Mouse (Mus musculus): ENCODE data around the gene Sox18.

The Sox18 gene

GRCm38 (mm10) chr2:181671326-181671725 lies at the start of gene Sox18:
Gene Sox18 (minus strand): TSS chr2:181671640.
- DNase-seq = no peak

DNA sequence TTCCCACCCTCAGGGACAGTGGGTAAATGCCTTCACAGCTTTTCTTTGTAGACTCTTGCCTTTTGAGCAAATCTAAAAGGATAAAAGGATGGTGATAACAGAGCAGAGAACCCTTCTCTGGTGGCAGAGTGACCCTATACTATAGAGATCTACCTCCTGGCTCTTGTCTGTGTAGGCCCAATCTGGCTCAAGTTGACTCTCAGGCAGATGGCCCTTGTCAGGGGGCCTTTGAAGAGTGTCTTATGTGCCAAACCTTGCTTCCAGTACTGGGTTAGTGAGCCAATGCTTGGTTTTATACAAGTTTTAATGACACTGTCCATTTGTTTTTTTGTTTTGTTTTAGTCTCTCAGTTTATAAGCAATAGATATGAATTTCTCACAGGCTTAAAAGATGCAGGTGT lies 49.8 kb upstream of the Sox18 start:
- peak; percentile 64 to 68 for DNase-seq

DNA sequence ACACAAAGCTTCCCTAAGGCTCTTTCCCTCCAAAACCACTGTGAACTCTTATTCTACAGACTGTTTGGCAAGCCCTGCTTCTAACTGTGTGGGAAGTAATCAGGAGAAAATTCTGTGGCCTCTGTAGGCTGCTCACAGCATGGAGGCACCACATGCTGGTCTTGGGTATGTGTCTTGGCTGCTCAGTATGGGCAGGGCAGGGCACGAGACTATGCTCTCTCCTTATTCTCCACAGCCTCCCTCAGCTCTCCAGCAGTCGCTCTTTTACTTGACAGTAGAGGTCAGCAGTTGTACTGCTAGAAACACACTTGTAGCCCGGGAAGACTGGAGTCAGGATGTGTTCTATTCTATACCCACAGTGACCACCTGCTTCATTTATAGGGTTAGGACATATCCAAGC lies 48.6 kb upstream of the Sox18 start:
- peak; percentile 40 to 47 for DNase-seq

DNA sequence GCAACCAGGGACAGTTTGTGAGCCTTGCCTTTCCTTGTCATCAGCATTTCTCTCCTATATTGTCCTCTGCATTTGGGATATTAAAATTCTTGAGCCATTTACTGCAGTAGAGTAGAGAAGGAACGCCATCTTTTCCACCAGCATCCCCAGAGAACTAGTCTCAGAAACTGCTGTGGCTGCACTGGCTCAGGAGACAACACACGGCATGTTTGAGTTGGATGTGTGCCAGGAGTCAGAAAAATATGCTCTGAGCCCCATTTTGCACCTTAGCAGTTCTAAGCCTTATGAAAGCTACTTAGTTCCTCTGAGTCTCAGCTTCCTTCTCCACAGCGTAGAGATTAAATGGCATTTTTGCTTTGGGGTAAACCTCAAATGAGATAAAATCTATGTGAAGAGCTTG lies 45.6 kb upstream of the Sox18 start:
- DNase-seq = no peak

DNA sequence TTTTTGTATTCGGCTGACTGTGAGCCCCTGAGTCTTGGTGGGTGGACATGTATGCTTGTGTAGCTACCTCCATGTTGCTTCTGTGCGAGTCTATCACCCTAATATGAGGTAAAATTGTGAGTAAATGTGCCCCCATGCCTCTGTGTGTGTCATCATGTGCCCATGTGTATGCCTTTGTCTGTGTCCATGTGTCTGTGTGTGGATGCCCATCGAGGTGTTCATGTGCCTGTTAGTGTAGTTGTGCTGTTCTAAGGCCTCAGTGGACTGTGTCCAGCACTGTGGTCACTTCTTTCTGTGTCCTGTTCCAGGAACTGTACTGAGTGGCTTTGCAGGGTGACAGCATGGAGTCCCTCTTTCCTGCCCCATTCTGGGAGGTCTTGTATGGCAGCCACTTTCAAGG lies 43.9 kb upstream of the Sox18 start:
- DNase-seq = no peak

- peak; percentile 34 to 37 for DNase-seq
Measured at GRCm38 (mm10) chr2:181714903-181715326, 43.5 kb upstream of the Sox18 start, which contains the start of gene Oprl1. Gene Oprl1 (plus strand): TSS chr2:181715016.

- peak; percentile 22 to 38 for DNase-seq
Measured at GRCm38 (mm10) chr2:181713749-181714148, 42.3 kb upstream of the Sox18 start.

- DNase-seq = no peak
Measured at GRCm38 (mm10) chr2:181706668-181707067, 35.2 kb upstream of the Sox18 start.

DNA sequence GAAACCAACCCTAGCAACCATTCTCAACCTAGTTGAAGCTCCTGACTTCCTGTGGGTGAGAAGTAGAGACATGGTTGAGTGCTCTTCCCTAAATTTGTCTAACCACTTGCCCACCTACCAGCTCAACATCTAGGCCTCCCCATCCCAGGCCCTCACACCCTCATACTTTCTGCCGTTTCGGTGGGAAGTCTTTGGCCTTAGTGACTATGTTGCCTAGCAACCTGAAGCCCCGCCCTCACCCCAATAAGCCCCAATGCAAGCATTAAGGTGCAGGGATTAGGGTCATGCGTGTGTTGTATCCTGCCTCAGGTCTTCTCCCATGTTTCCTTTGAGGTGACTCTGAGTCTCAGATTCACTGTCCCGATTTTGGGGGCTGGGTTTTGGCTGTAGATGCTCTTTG lies 26.8 kb upstream of the Sox18 start, which contains the start of gene Lkaaear1:
Gene Lkaaear1, minus strand, starts transcription at position 202 of the 400 bp plus-strand sequence.
- no peak for DNase-seq

DNA sequence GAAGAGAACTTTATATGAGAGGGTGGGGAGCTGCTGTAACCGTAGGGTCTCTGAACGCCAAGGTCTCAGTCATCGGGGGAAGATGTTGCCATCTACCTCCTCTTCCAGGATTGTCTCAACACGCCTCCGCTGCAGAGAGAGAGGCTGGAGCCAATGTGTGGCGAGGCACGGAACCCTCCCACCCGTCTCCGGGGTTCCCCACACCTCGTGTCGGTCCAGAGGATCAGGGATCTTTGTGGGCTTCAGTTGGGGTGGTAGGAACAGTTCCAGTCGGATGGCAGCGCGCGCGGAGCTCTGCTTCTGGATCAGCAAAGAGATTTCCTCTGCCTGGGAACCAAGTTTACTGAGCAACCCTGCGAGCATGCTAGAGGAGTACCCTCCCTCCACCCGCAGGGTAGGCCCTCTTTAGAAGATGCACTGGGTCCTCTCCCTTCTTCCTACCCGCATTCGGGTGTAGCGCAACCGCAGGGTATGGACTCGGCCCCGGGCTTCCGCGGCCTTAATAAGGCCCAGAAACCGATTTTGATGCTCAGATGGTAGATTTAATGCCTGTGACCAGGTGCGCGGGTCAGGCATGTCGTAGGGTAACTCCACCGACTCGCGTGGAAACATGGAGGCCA lies 25.5 kb upstream of the Sox18 start:
- DNase-seq = no peak

DNA sequence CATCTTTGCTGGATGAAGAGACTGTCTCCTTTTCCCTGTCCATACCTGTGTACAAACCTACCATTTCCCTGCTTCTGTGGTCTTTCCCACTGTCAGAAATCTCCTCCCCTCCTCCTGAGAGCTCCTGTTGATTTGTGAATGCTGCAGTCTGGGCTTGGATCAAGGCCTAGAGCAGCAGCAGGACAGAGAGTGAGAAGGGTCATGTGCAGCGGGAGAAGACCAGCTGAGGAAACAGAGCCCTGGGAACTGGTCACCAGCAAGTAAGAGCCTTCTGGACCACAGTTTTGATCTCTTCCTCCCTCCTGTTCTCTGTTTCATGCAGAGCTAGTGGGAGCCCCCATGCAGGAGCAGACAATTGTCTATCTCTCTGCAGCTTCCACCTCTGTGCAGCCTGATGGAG lies 24.3 kb upstream of the Sox18 start:
- no peak for DNase-seq

DNA sequence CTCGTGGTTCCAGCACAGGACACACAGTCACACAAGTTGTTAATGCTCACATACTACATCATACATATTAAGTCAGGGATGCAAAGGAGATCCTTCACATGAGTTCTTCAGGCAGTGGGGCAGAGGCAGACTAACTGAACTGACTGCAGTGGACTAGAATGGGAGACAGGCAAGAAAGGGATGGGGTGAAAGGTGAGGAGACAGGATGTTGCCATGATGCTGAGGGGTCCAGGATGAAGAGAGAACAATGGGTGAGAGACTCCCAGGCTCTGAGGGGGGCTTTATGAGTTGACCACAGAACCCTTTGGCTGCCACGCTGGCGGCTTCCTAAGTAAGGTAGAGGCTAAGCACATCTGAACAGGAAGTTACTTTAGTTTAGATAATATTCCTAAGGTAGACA lies 23.1 kb upstream of the Sox18 start:
- no peak for DNase-seq

- peak; percentile 63 to 72 for DNase-seq
Measured at GRCm38 (mm10) chr2:181693339-181694280, 22.2 kb upstream of the Sox18 start, which contains the start of gene Rgs19. Gene Rgs19 (minus strand): TSS chr2:181693977.

DNA sequence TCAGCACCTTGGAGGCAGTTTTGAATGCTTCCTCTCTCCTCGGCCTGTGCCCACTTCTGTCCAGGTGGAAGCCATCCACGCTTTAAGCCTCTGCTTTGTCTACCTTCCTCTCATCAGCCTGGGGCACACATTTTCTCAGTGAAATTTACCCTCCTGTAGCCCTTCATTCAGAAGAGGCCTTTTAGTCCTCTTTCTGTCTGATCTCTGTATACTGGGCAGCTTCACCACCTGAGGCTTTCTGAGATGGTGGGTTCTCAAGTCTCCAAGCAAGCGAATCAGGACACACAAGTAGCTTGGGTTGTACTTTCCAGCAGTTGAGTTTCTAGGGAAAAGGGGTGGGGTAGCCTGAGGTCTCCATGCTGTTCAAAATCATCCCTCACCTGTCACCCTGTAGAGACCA lies 20.9 kb upstream of the Sox18 start:
- no peak for DNase-seq

- DNase-seq = no peak
Measured at GRCm38 (mm10) chr2:181691571-181691970, 20.1 kb upstream of the Sox18 start.

- no peak for DNase-seq
Measured at GRCm38 (mm10) chr2:181691083-181691482, 19.6 kb upstream of the Sox18 start.

GRCm38 (mm10) chr2:181689466-181690160 lies 18.2 kb upstream of the Sox18 start:
- no peak for DNase-seq

GRCm38 (mm10) chr2:181687586-181687985 lies 16.1 kb upstream of the Sox18 start:
- DNase-seq = no peak

- no peak for DNase-seq
Measured at GRCm38 (mm10) chr2:181685686-181686085, 14.2 kb upstream of the Sox18 start.

GRCm38 (mm10) chr2:181684713-181685112 lies 13.3 kb upstream of the Sox18 start:
- no peak for DNase-seq

DNA sequence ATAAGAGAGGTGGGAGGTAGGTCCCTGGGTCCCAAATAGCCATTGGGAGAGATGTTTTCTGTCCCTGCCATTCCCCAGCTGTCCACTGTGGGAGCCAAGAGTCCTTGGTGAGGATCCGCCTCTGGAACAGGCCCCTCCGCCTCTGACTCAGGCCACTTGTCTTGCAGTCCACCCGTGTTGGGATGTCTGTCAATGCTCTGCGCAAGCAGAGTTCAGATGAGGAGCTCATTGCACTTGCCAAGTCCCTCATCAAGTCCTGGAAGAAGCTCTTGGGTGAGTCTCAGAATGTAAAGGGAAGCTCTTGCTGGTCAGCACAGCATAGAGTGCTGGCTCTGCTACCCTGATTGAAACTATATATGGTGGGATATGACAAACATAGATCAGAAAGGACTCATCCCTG lies 11.9 kb upstream of the Sox18 start:
- DNase-seq = no peak

- no peak for DNase-seq
Measured at GRCm38 (mm10) chr2:181681978-181682377, 10.5 kb upstream of the Sox18 start.

DNA sequence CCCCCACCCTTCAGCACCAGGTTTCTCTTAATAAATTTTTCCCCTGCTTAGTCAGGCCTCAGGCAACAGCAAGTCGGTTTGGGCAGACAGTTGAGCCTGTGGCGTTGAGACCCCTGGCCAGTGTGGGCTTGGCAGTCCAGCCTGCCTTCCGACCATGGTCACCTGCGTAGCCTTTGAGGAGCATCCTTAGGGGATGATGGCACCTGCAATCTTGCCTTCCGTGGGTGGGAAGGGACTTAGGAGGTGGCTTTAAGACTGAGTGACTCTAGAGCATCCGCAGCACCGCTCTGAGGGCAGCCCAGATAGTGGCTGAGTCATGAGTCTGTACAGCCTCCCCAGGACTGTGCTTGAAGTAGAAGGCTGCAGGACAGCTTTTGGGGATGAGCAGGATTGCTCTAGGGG lies 9.3 kb upstream of the Sox18 start:
- DNase-seq = peak; percentile 18 to 43

Measured in cerebellum, postnatal 36 days (tissue).